16 mouse cellular contexts compared by ENCODE assay signal in the genomic region with DNA sequence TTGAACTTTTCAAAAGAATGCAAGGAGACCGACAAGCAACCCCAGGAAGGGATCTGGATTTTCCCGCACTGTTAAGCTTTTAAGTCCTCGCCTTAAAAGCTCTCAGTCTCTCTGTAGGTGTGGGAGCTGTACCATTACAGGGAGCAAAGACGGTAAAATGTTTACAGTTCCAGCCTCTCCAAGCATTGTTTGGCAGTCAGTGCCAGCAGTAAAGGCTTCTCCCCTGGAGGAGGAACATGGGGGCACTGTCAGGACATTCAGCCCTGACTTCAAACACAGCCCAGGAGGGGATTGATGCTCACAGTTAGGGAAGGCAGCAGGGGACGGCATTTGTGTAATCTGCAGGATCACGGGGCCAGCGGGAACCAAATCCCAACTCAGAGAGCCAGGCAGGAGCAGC.
A peak's percentile ranks its signal among the peaks of the same experiment; 100 is the strongest.
DNase-seq lines count a peak whose midpoint lies in the region; ATAC-seq lines count a peak whose summit lies in the region.
"Had no signal": no experiment of that assay in that cellular context is flagged by ENCODE, and none has a peak within 500 bp of the region (broad histone marks: within the 10 kb centered on the region; RNA-seq: fewer than 3 reads in every experiment).

No protein-coding gene starts in this region.

- H3K4me1 ChIP-seq in hindbrain, embryonic 11.5 days (replicated peaks; ENCODE audit: control insufficient read depth, insufficient read depth, low read length): no peaks in the 10 kb centered on the region
- no peaks in the 10 kb centered on the region for H3K4me1 ChIP-seq in hindbrain, embryonic 14.5 days (replicated peaks; ENCODE audit: control insufficient read depth, insufficient read depth, low read length)
- peaks cover 9% of the 10 kb centered on the region for H3K4me1 ChIP-seq in embryonic facial prominence, embryonic 10.5 days
- H3K4me1 ChIP-seq in limb, embryonic 15.5 days: peaks cover 9% of the 10 kb centered on the region; the same call in 1 of the 2 replicates
- H3K4me1 ChIP-seq: heart, embryonic 13.5 days had no signal

- no peak for ATAC-seq in hindbrain, embryonic 11.5 days (ENCODE audit: low FRiP score)
- ATAC-seq in hindbrain, embryonic 14.5 days (ENCODE audit: low FRiP score): no peak
- no peak for ATAC-seq in limb, embryonic 15.5 days (ENCODE audit: insufficient number of reproducible peaks, low FRiP score, low TSS enrichment, low read depth)

- no peaks in the 10 kb centered on the region for H3K36me3 ChIP-seq in hindbrain, embryonic 11.5 days (ENCODE audit: control insufficient read depth, insufficient read depth, low read length)
- no peaks in the 10 kb centered on the region for H3K36me3 ChIP-seq in hindbrain, embryonic 14.5 days (replicated peaks; ENCODE audit: control insufficient read depth, insufficient read depth)
- no peaks in the 10 kb centered on the region for H3K36me3 ChIP-seq in embryonic facial prominence, embryonic 10.5 days (replicated peaks)
- H3K36me3 ChIP-seq in limb, embryonic 15.5 days: no peaks in the 10 kb centered on the region
- H3K36me3 ChIP-seq: heart, embryonic 13.5 days; hindbrain, embryonic 15.5 days had no signal

- H3K4me2 ChIP-seq in hindbrain, embryonic 11.5 days (replicated peaks; ENCODE audit: low read depth, low read length): no peak overlapping the region
- H3K4me2 ChIP-seq in hindbrain, embryonic 14.5 days (replicated peaks): no peak overlapping the region
- H3K4me2 ChIP-seq in limb, embryonic 15.5 days: 0 out of 2 replicates have a peak overlapping the region, but pooled peaks have one; percentile 8
- H3K4me2 ChIP-seq: heart, embryonic 13.5 days; hindbrain, embryonic 15.5 days had no signal

- DNase-seq in hindbrain, embryonic 11.5 days (ENCODE audit: low spot score): peak; percentile 19
- DNase-seq in hindbrain, embryonic 14.5 days (ENCODE audit: low spot score): no peak
- DNase-seq in R1 (ENCODE audit: low read depth, low spot score) (peak; percentile 30), liver (no peak)
- peak; percentile 11 for DNase-seq in embryonic facial prominence, embryonic 10.5 days (ENCODE audit: low spot score)
- DNase-seq in thymus, postnatal 4 days: no peak
- DNase-seq in lung, postnatal 25 days (ENCODE audit: low spot score): no peak
- DNase-seq: adrenal gland, postnatal 14 days; cerebellum, adult 9-10 months; kidney, adult 9 months; layer of hippocampus, postnatal 36 days; lung, adult 2 months; thymus, adult 2 months had no signal

- H3K9me3 ChIP-seq in hindbrain, embryonic 11.5 days (ENCODE audit: control insufficient read depth, low read length): no peaks in the 10 kb centered on the region
- no peaks in the 10 kb centered on the region for H3K9me3 ChIP-seq in hindbrain, embryonic 14.5 days (ENCODE audit: control insufficient read depth, low read length)
- no peaks in the 10 kb centered on the region for H3K9me3 ChIP-seq in embryonic facial prominence, embryonic 10.5 days
- no peaks in the 10 kb centered on the region for H3K9me3 ChIP-seq in limb, embryonic 15.5 days
- H3K9me3 ChIP-seq: heart, embryonic 13.5 days; hindbrain, embryonic 15.5 days had no signal

- no peaks in the 10 kb centered on the region for H3K27me3 ChIP-seq in hindbrain, embryonic 11.5 days (ENCODE audit: control insufficient read depth, insufficient read depth, low read length)
- H3K27me3 ChIP-seq in hindbrain, embryonic 14.5 days (ENCODE audit: control insufficient read depth, insufficient read depth, low read length): no peaks in the 10 kb centered on the region
- H3K27me3 ChIP-seq in embryonic facial prominence, embryonic 10.5 days (replicated peaks; ENCODE audit: low read depth, poor library complexity, severe bottlenecking): peaks cover 5% of the 10 kb centered on the region
- H3K27me3 ChIP-seq in limb, embryonic 15.5 days: no peaks in the 10 kb centered on the region
- H3K27me3 ChIP-seq: heart, embryonic 13.5 days had no signal

- H3K4me3 ChIP-seq in hindbrain, embryonic 11.5 days (ENCODE audit: low read depth, low read length): no peak overlapping the region
- no peak overlapping the region for H3K4me3 ChIP-seq in hindbrain, embryonic 14.5 days (replicated peaks; ENCODE audit: low read length)
- no peak overlapping the region for H3K4me3 ChIP-seq in embryonic facial prominence, embryonic 10.5 days
- H3K4me3 ChIP-seq in limb, embryonic 15.5 days: no peak overlapping the region
- H3K4me3 ChIP-seq: heart, embryonic 13.5 days; hindbrain, embryonic 15.5 days had no signal

- WGBS in hindbrain, embryonic 11.5 days: 7% methylated on average over 7 of the region's 7 CpGs
- 6% methylated on average over 7 of the region's 7 CpGs for WGBS in hindbrain, embryonic 14.5 days
- 5% methylated on average over 7 of the region's 7 CpGs for WGBS in embryonic facial prominence, embryonic 10.5 days
- 9% methylated on average over 7 of the region's 7 CpGs for WGBS in limb, embryonic 15.5 days

- no peak overlapping the region for H3K9ac ChIP-seq in hindbrain, embryonic 11.5 days (ENCODE audit: low read depth, low read length)
- no peak overlapping the region for H3K9ac ChIP-seq in hindbrain, embryonic 14.5 days
- H3K9ac ChIP-seq in limb, embryonic 15.5 days: no peak overlapping the region
- H3K9ac ChIP-seq: heart, embryonic 13.5 days; hindbrain, embryonic 15.5 days had no signal

- no peak overlapping the region for H3K27ac ChIP-seq in hindbrain, embryonic 11.5 days (ENCODE audit: low read depth, low read length)
- no peak overlapping the region for H3K27ac ChIP-seq in hindbrain, embryonic 14.5 days
- H3K27ac ChIP-seq in embryonic facial prominence, embryonic 10.5 days (replicated peaks): no peak overlapping the region
- 0 out of 2 replicates have a peak overlapping the region, but pooled peaks have one; percentile 9 for H3K27ac ChIP-seq in limb, embryonic 15.5 days
- H3K27ac ChIP-seq: heart, embryonic 13.5 days; hindbrain, embryonic 15.5 days had no signal

Comparison
In these comparisons a context has a peak if more than half of its experiments do, and no peak if none do; other contexts are left out.
1. DNase-seq: peak in hindbrain, embryonic 11.5 days (single experiment), R1 (single experiment) and embryonic facial prominence, embryonic 10.5 days (single experiment); none in hindbrain, embryonic 14.5 days (single experiment), thymus, postnatal 4 days (single experiment), liver (single experiment) and lung, postnatal 25 days (single experiment).